Mouse (Mus musculus) stomach, embryonic 16.5 days (tissue): ENCODE measurements at regions not wholly inside any gene's neighbourhood (a gene's known extent, or its start where the extent isn't known, plus 50 kb on each side); places are given as distances from the start of the nearest gene placed in this dataset.

Experiments
- ATAC-seq: fragments of 200-750 bp; cut with Nextera tagmentation; 2 replicates; pipeline ENCODE4 v1.8.0; 2017; ENCODE audit warnings: moderate number of reproducible peaks, moderate TSS enrichment; ENCODE audit not compliant: insufficient read depth, low FRiP score
- H3K27ac ChIP-seq: fragments of 300-500 bp; sonication (generic); 2 replicates; pipeline ENCODE4 v1.5.1; 2014; ENCODE audit warnings: low read length
- H3K27me3 ChIP-seq: fragments of 300-500 bp; sonication (generic); 2 replicates; pipeline ENCODE4 v1.6.1; 2014; ENCODE audit warnings: low read length, control low read depth, mixed read lengths; ENCODE audit not compliant: control insufficient read depth, insufficient read depth
- H3K36me3 ChIP-seq: fragments of 300-500 bp; sonication (generic); 2 replicates; pipeline ENCODE4 v1.6.1; 2014; ENCODE audit warnings: low read length; ENCODE audit not compliant: control insufficient read depth, insufficient read depth
- H3K4me1 ChIP-seq: fragments of 300-500 bp; sonication (generic); 2 replicates; pipeline ENCODE4 v1.6.1; 2014; ENCODE audit warnings: low read length, control low read depth, mixed read lengths; ENCODE audit not compliant: control insufficient read depth, insufficient read depth
- H3K4me2 ChIP-seq: fragments of 300-500 bp; sonication (generic); 2 replicates; pipeline ENCODE4 v1.6.1; 2014; ENCODE audit warnings: low read depth, low read length, mixed read lengths
- H3K4me3 ChIP-seq: fragments of 300-500 bp; sonication (generic); replicated peaks from 2 replicates; pipeline ENCODE4 v1.5.1; 2014; ENCODE audit warnings: mild to moderate bottlenecking, low read length
- H3K9ac ChIP-seq: fragments of 300-500 bp; sonication (generic); 2 replicates; pipeline ENCODE4 v1.6.1; 2014; ENCODE audit warnings: low read length
- H3K9me3 ChIP-seq: fragments of 300-500 bp; sonication (generic); replicated peaks from 2 replicates; pipeline ENCODE4 v1.6.1; 2016; ENCODE audit warnings: low read length, control low read depth; ENCODE audit not compliant: control insufficient read depth
- WGBS: fragments of 180-500 bp; shearing (Covaris S2); extraction: QIAGEN DNeasy Blood & Tissue Kit; methylation state at CpG from one replicate; pipeline ENCODE4 v1.1.7; 2014; 5-methylcytosine and 5-hydroxymethylcytosine counted together

DNA sequence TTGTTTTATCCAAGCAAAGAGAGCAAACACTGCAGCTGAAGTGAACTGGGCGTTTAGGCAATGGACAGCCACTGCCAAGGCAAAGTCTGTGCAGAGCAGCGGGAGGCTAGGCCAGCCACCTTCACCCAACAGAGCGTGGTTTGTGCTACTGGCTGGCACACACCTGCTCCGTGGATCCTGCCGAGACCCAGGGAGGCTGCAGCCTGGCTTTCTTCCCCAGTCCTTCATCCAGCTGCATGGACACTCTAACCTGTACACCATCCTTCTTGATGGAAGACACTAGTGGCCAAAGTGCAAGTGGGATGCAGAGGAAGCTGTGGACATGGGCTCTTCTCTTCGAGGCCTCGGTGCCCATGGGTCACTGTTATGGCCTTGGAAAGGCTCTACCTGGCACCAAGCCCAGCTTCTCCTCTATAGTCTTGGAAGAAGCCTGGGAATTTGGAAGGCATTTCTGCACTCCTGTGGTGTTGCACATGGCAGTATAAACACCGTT, 176.0 kb downstream of the Smoc2 start:
- H3K27me3 ChIP-seq, result no peaks in the 10 kb centered on the region
- H3K27ac ChIP-seq, result no peak overlapping the region
- no peaks in the 10 kb centered on the region for H3K36me3 ChIP-seq
- H3K4me1 ChIP-seq, result peaks cover 9% of the 10 kb centered on the region
- 44% methylated on average over 8 of the region's 8 CpGs for WGBS
- no peak for ATAC-seq
- H3K4me3 ChIP-seq, result no peak overlapping the region
- H3K9ac ChIP-seq, result no peak overlapping the region
- no peak overlapping the region for H3K4me2 ChIP-seq
- no peaks in the 10 kb centered on the region for H3K9me3 ChIP-seq
